8 mouse cellular contexts compared by ENCODE assay signal in genomic region chr1:134406414-134406771, GRCm38 (mm10). TPM values are rescaled to one million over a fixed set of nuclear protein-coding genes. Genes with fewer than 3 reads are reported as not detected.
DNase-seq lines count a peak whose midpoint lies in the region; ATAC-seq and TF ChIP-seq lines count a peak whose summit lies in the region.

No protein-coding gene starts in this region.

- no peak for TF ChIP-seq EP300 in heart, postnatal 0 days (IDR thresholded peaks at IDR 0.05; ENCODE audit: low read depth)

- H3K27me3 ChIP-seq in heart, postnatal 0 days (ENCODE audit: control insufficient read depth, insufficient read depth, low read length): no peaks in the 10 kb centered on the region
- no peaks in the 10 kb centered on the region for H3K27me3 ChIP-seq in hindbrain, embryonic 11.5 days (ENCODE audit: control insufficient read depth, insufficient read depth, low read length)
- peaks cover 5% of the 10 kb centered on the region; the same call in 1 of the 2 replicates for H3K27me3 ChIP-seq in midbrain, embryonic 12.5 days

- H3K9ac ChIP-seq in heart, postnatal 0 days (replicated peaks; ENCODE audit: low read depth, low read length): peak overlapping the region; percentile 77
- peak overlapping the region; percentile 75 for H3K9ac ChIP-seq in hindbrain, embryonic 11.5 days (ENCODE audit: low read depth, low read length)
- peak overlapping the region; percentile 63 for H3K9ac ChIP-seq in midbrain, embryonic 12.5 days (replicated peaks)

- H3K4me1 ChIP-seq in heart, postnatal 0 days (ENCODE audit: control insufficient read depth, insufficient read depth): no peaks in the 10 kb centered on the region
- H3K4me1 ChIP-seq in hindbrain, embryonic 11.5 days (replicated peaks; ENCODE audit: control insufficient read depth, insufficient read depth, low read length): no peaks in the 10 kb centered on the region; the same call in 1 of the 2 replicates
- H3K4me1 ChIP-seq in midbrain, embryonic 12.5 days: peaks cover 10% of the 10 kb centered on the region

- no peak for ATAC-seq in heart, postnatal 0 days (ENCODE audit: insufficient read depth, low read depth)
- ATAC-seq in hindbrain, embryonic 11.5 days (ENCODE audit: low FRiP score): no peak; the same call in 1 of the 2 replicates
- peak; percentile 31; the same call in 1 of the 2 replicates for ATAC-seq in midbrain, embryonic 12.5 days (ENCODE audit: low FRiP score, low read depth)

- H3K4me2 ChIP-seq in heart, postnatal 0 days (ENCODE audit: low read depth, low read length): peak overlapping the region; percentile 92
- peak overlapping the region; percentile 87 for H3K4me2 ChIP-seq in hindbrain, embryonic 11.5 days (replicated peaks; ENCODE audit: low read depth, low read length)
- peak overlapping the region; percentile 88 for H3K4me2 ChIP-seq in midbrain, embryonic 12.5 days (replicated peaks)

- H3K36me3 ChIP-seq in heart, postnatal 0 days (replicated peaks; ENCODE audit: control insufficient read depth, insufficient read depth, low read length): peaks cover 40% of the 10 kb centered on the region
- 0 out of 2 replicates have a peak, but pooled peaks cover 2% of the 10 kb centered on the region for H3K36me3 ChIP-seq in hindbrain, embryonic 11.5 days (ENCODE audit: control insufficient read depth, insufficient read depth, low read length)
- peaks cover 29% of the 10 kb centered on the region for H3K36me3 ChIP-seq in midbrain, embryonic 12.5 days

- H3K27ac ChIP-seq in heart, postnatal 0 days (ENCODE audit: low read depth): peak overlapping the region; percentile 78
- H3K27ac ChIP-seq in hindbrain, embryonic 11.5 days (ENCODE audit: low read depth, low read length): no peak overlapping the region
- no peak overlapping the region for H3K27ac ChIP-seq in midbrain, embryonic 12.5 days (replicated peaks)

- H3K9me3 ChIP-seq in heart, postnatal 0 days (replicated peaks; ENCODE audit: control insufficient read depth, low read length): no peaks in the 10 kb centered on the region
- no peaks in the 10 kb centered on the region for H3K9me3 ChIP-seq in hindbrain, embryonic 11.5 days (ENCODE audit: control insufficient read depth, low read length)
- H3K9me3 ChIP-seq in midbrain, embryonic 12.5 days: no peaks in the 10 kb centered on the region

- 26% methylated on average over 8 of the region's 8 CpGs for WGBS in heart, postnatal 0 days
- WGBS in hindbrain, embryonic 11.5 days: 35% methylated on average over 8 of the region's 8 CpGs
- 30% methylated on average over 8 of the region's 8 CpGs for WGBS in midbrain, embryonic 12.5 days

- peak overlapping the region; percentile 80 for H3K4me3 ChIP-seq in heart, postnatal 0 days (ENCODE audit: low read depth, low read length)
- peak overlapping the region; percentile 76 for H3K4me3 ChIP-seq in hindbrain, embryonic 11.5 days (ENCODE audit: low read depth, low read length)
- peak overlapping the region; percentile 65 for H3K4me3 ChIP-seq in midbrain, embryonic 12.5 days

- no peak for TF ChIP-seq CTCF in heart, postnatal 0 days (IDR thresholded peaks at IDR 0.05; ENCODE audit: low read depth)

- no peak for DNase-seq in heart, postnatal 0 days (ENCODE audit: low spot score)
- DNase-seq in heart, postnatal 10 days: no peak
- peak; percentile 39 for DNase-seq in MEL-GATA-1-ER (ENCODE audit: extremely low read depth, low read depth)
- DNase-seq in hindbrain, embryonic 11.5 days (ENCODE audit: low spot score): no peak
- no peak for DNase-seq in T-cell, adult 2 months (ENCODE audit: low spot score)
- DNase-seq in left cerebral cortex, postnatal 4 days: no peak
- no peak for DNase-seq in ovary, postnatal 10 days (ENCODE audit: low spot score)

- intact Hi-C loops in heart, postnatal 10 days (cut with DNase I): no loop called here
- intact Hi-C loops in left cerebral cortex, postnatal 4 days (cut with DNase I): no loop called here

RNA-seq across cellular contexts. Expression of gene Cyb5r1, which starts 1.0 kb away (rescaled TPM):
- total RNA-seq in heart, postnatal 0 days (2014; rRNA removed; ENCODE audit: low replicate concordance): 34.4 and 40.0 TPM in 2 replicates
- 32.9 and 33.9 TPM in 2 replicates for polyA plus RNA-seq in heart, postnatal 0 days (2015; fragmentation: Nextera tagmentation; extraction: Ambion mirVana)
- total RNA-seq in heart, postnatal 10 days (2021): 10 to 100 TPM; 31.0 to 33.4 TPM
- 26.1 and 26.7 TPM in 2 replicates for polyA plus RNA-seq in hindbrain, embryonic 11.5 days (2014; fragmentation: Nextera tagmentation; extraction: Ambion mirVana)
- polyA plus RNA-seq in midbrain, embryonic 12.5 days (2016; fragmentation: Nextera tagmentation; extraction: Ambion mirVana): 20.7 and 26.4 TPM in 2 replicates
- 10 to 100 TPM; 13.1 to 18.5 TPM for total RNA-seq in left cerebral cortex, postnatal 4 days (2021)

RNA-seq across cellular contexts. Expression of gene Adipor1, which starts 8.8 kb away (rescaled TPM):
- total RNA-seq in heart, postnatal 0 days (2014; rRNA removed; ENCODE audit: low replicate concordance): 210 and 238 TPM in 2 replicates
- 123 and 124 TPM in 2 replicates for polyA plus RNA-seq in heart, postnatal 0 days (2015; fragmentation: Nextera tagmentation; extraction: Ambion mirVana)
- total RNA-seq in heart, postnatal 10 days (2021): 100 to 1,000 TPM; 132 to 133 TPM
- polyA plus RNA-seq in hindbrain, embryonic 11.5 days (2014; fragmentation: Nextera tagmentation; extraction: Ambion mirVana): 77.7 and 81.7 TPM in 2 replicates
- polyA plus RNA-seq in midbrain, embryonic 12.5 days (2016; fragmentation: Nextera tagmentation; extraction: Ambion mirVana): 68.5 and 72.1 TPM in 2 replicates
- total RNA-seq in left cerebral cortex, postnatal 4 days (2021): 10 to 100 TPM; 55.4 to 57.5 TPM

RNA-seq across cellular contexts. Expression of gene 4933406M09Rik, which starts 20.7 kb away (rescaled TPM):
- total RNA-seq in heart, postnatal 0 days (2014; rRNA removed; ENCODE audit: low replicate concordance): not detected in 2 replicates
- polyA plus RNA-seq in heart, postnatal 0 days (2015; fragmentation: Nextera tagmentation; extraction: Ambion mirVana): not detected in 2 replicates
- total RNA-seq in heart, postnatal 10 days (2021): not detected
- polyA plus RNA-seq in hindbrain, embryonic 11.5 days (2014; fragmentation: Nextera tagmentation; extraction: Ambion mirVana): not detected in 2 replicates
- polyA plus RNA-seq in midbrain, embryonic 12.5 days (2016; fragmentation: Nextera tagmentation; extraction: Ambion mirVana): not detected in 2 replicates
- not detected for total RNA-seq in left cerebral cortex, postnatal 4 days (2021)

RNA-seq across cellular contexts. Expression of gene Tmem183a, which starts 44.6 kb away (rescaled TPM):
- 51.8 and 59.8 TPM in 2 replicates for total RNA-seq in heart, postnatal 0 days (2014; rRNA removed; ENCODE audit: low replicate concordance)
- polyA plus RNA-seq in heart, postnatal 0 days (2015; fragmentation: Nextera tagmentation; extraction: Ambion mirVana): 30.1 and 31.1 TPM in 2 replicates
- total RNA-seq in heart, postnatal 10 days (2021): 10 to 100 TPM; 24.2 to 25.7 TPM
- polyA plus RNA-seq in hindbrain, embryonic 11.5 days (2014; fragmentation: Nextera tagmentation; extraction: Ambion mirVana): 126 and 128 TPM in 2 replicates
- 118 and 120 TPM in 2 replicates for polyA plus RNA-seq in midbrain, embryonic 12.5 days (2016; fragmentation: Nextera tagmentation; extraction: Ambion mirVana)
- 100 to 1,000 TPM; 110 to 122 TPM for total RNA-seq in left cerebral cortex, postnatal 4 days (2021)

RNA-seq across cellular contexts. Expression of gene Klhl12, which starts 48.9 kb away (rescaled TPM):
- total RNA-seq in heart, postnatal 0 days (2014; rRNA removed; ENCODE audit: low replicate concordance): 15.9 and 17.5 TPM in 2 replicates
- polyA plus RNA-seq in heart, postnatal 0 days (2015; fragmentation: Nextera tagmentation; extraction: Ambion mirVana): 13.6 and 13.9 TPM in 2 replicates
- total RNA-seq in heart, postnatal 10 days (2021): 10 to 100 TPM; 18.3 to 19.6 TPM
- polyA plus RNA-seq in hindbrain, embryonic 11.5 days (2014; fragmentation: Nextera tagmentation; extraction: Ambion mirVana): 26.4 and 32.9 TPM in 2 replicates
- polyA plus RNA-seq in midbrain, embryonic 12.5 days (2016; fragmentation: Nextera tagmentation; extraction: Ambion mirVana): 31.3 and 32.7 TPM in 2 replicates
- total RNA-seq in left cerebral cortex, postnatal 4 days (2021): 10 to 100 TPM; 37.1 to 38.7 TPM
